Mouse (Mus musculus): ENCODE measurements at regions not wholly inside any gene's neighbourhood (a gene's known extent, or its start where the extent isn't known, plus 50 kb on each side); places are given as distances from the start of the nearest gene placed in this dataset.

GRCm38 (mm10) chr3:130827934-130828333, 97.7 kb upstream of the Rpl34 start:
- TF ChIP-seq CTCF (IDR thresholded peaks at IDR 0.05), result no peak
- no peak for TF ChIP-seq EP300 (IDR thresholded peaks at IDR 0.05; ENCODE audit: insufficient read depth, low read depth, low read length)

Data from heart, adult 2 months (tissue).